Mouse (Mus musculus): ENCODE data around the gene Prkcd. TPM values are rescaled to one million over a fixed set of nuclear protein-coding genes. Genes with fewer than 3 reads are reported as not detected.
A peak's percentile ranks its signal among the peaks of the same experiment; 100 is the strongest.

Gene Prkcd
- polyA plus RNA-seq, 2 experiments = 46.1 to 105 TPM

- Histone ChIP-seq H3K9ac (ENCODE audit: low read depth, low read length, severe bottlenecking) (no peak overlapping the region), H3K27ac (replicated peaks; ENCODE audit: low read depth, low read length) (no peak overlapping the region), H3K27me3 (ENCODE audit: control insufficient read depth, insufficient read depth, low read length) (no peaks in the 10 kb centered on the region), H3K36me3 (ENCODE audit: control insufficient read depth, insufficient read depth, low read length) (peaks cover 4% of the 10 kb centered on the region; the same call in 1 of the 2 replicates), H3K4me3 (replicated peaks; ENCODE audit: low read length) (no peak overlapping the region), H3K4me1 (ENCODE audit: control insufficient read depth, insufficient read depth, low read length) (peaks cover 33% of the 10 kb centered on the region), H3K4me2 (replicated peaks; ENCODE audit: low read depth, low read length, severe bottlenecking) (no peak overlapping the region), H3K9me3 (ENCODE audit: control insufficient read depth, low read length) (no peaks in the 10 kb centered on the region)
- 77% methylated on average over 11 of the region's 11 CpGs for WGBS
- ATAC-seq (ENCODE audit: low FRiP score, low read depth) = no peak
- no peak for TF ChIP-seq POLR2A (IDR thresholded peaks at IDR 0.05; ENCODE audit: borderline replicate concordance, extremely low read depth, insufficient read depth, insufficient read length)
- DNase-seq (ENCODE audit: low spot score) = no peak
These were observed 35.9 kb downstream of the Prkcd start for GRCm38 (mm10) chr14:30590041-30590645.

DNA sequence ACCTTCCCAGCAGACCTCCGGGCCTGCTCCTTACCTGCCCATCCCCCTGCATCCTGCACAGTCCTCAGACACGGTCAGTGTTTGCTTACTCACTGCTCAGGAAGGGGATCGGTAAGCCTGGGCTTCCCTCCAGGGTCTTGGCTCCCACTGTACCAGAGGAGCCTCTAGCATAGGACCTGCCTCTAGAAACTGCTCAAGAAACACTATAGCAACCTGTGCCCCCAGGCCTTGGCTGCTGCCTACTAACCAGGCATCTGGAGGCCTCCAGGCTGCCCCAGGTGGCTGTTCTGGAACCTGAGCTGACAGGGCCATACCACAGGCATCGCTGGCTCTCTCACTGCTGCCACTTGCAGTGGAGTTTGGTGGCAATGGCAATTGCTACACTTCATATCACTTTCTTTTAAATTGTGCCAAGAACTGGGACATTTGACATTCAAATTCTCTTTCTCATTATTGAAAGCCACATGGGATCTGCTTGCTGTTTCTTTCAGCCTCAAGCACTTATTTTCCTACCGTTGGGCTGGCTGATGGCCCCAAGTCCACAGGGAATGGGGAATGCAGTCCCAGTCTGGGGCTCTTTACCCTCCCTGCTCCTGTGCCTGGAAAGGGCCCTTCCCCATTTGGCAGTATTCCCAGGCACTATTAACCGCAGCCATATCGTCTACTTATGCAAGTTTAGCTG, 39.1 kb downstream of the Prkcd start:
- 31% methylated on average over 7 of the region's 7 CpGs for WGBS
- peak; percentile 64 for DNase-seq (ENCODE audit: low spot score)
- TF ChIP-seq POLR2A (IDR thresholded peaks at IDR 0.05; ENCODE audit: borderline replicate concordance, extremely low read depth, insufficient read depth, insufficient read length) = no peak
- Histone ChIP-seq H3K36me3 (ENCODE audit: control insufficient read depth, insufficient read depth, low read length) (no peaks in the 10 kb centered on the region), H3K4me2 (replicated peaks; ENCODE audit: low read depth, low read length, severe bottlenecking) (no peak overlapping the region), H3K4me1 (ENCODE audit: control insufficient read depth, insufficient read depth, low read length) (peaks cover 22% of the 10 kb centered on the region), H3K9ac (ENCODE audit: low read depth, low read length, severe bottlenecking) (0 out of 2 replicates have a peak overlapping the region, but pooled peaks have one; percentile 28), H3K4me3 (replicated peaks; ENCODE audit: low read length) (no peak overlapping the region), H3K27ac (replicated peaks; ENCODE audit: low read depth, low read length) (no peak overlapping the region; the same call in 1 of the 2 replicates), H3K27me3 (ENCODE audit: control insufficient read depth, insufficient read depth, low read length) (no peaks in the 10 kb centered on the region), H3K9me3 (ENCODE audit: control insufficient read depth, low read length) (no peaks in the 10 kb centered on the region)
- peak; percentile 27; the same call in 1 of the 2 replicates for ATAC-seq (ENCODE audit: low FRiP score, low read depth)

DNA sequence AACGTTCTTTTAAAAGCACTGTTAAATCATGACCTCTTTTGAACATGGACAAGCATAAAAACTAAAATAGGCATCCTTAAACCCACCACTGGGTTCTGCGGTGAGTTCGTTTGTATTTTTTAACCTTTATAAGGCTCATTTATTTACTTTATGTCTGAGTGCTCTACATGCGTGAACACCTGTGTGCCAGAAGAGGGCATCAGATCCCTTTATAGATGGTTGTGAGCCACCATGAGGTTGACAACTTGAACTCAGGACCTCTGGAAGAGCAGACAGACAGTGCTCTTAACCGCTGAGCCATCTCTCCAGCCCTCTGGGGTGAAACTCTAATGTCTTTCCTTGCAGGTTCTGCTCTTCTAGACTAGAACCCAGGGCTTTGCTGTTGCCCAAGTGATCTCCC, 40.7 kb downstream of the Prkcd start:
- no peak for ATAC-seq (ENCODE audit: low FRiP score, low read depth)
- no peak for DNase-seq (ENCODE audit: low spot score)
- TF ChIP-seq POLR2A (IDR thresholded peaks at IDR 0.05; ENCODE audit: borderline replicate concordance, extremely low read depth, insufficient read depth, insufficient read length) = no peak
- no peaks in the 10 kb centered on the region for H3K27me3 ChIP-seq (ENCODE audit: control insufficient read depth, insufficient read depth, low read length)
- 80% methylated on average over 5 of the region's 5 CpGs for WGBS
- no peaks in the 10 kb centered on the region for H3K9me3 ChIP-seq (ENCODE audit: control insufficient read depth, low read length)
- H3K4me3 ChIP-seq (replicated peaks; ENCODE audit: low read length) = no peak overlapping the region
- no peak overlapping the region for H3K9ac ChIP-seq (ENCODE audit: low read depth, low read length, severe bottlenecking)
- H3K27ac ChIP-seq (replicated peaks; ENCODE audit: low read depth, low read length) = no peak overlapping the region
- peaks cover 22% of the 10 kb centered on the region for H3K4me1 ChIP-seq (ENCODE audit: control insufficient read depth, insufficient read depth, low read length)
- H3K4me2 ChIP-seq (replicated peaks; ENCODE audit: low read depth, low read length, severe bottlenecking) = no peak overlapping the region
- H3K36me3 ChIP-seq (ENCODE audit: control insufficient read depth, insufficient read depth, low read length) = no peaks in the 10 kb centered on the region

- WGBS = 52% methylated on average over 19 of the region's 19 CpGs
- H3K4me2 ChIP-seq (replicated peaks; ENCODE audit: low read depth, low read length, severe bottlenecking) = no peak overlapping the region
- H3K27me3 ChIP-seq (ENCODE audit: control insufficient read depth, insufficient read depth, low read length) = no peaks in the 10 kb centered on the region
- H3K4me3 ChIP-seq (replicated peaks; ENCODE audit: low read length) = no peak overlapping the region
- H3K9me3 ChIP-seq (ENCODE audit: control insufficient read depth, low read length) = no peaks in the 10 kb centered on the region
- H3K27ac ChIP-seq (replicated peaks; ENCODE audit: low read depth, low read length) = no peak overlapping the region
- H3K4me1 ChIP-seq (ENCODE audit: control insufficient read depth, insufficient read depth, low read length) = peaks cover 22% of the 10 kb centered on the region
- ATAC-seq (ENCODE audit: low FRiP score, low read depth) = peak; percentile 39; the same call in 1 of the 2 replicates
- H3K36me3 ChIP-seq (ENCODE audit: control insufficient read depth, insufficient read depth, low read length) = no peaks in the 10 kb centered on the region
- TF ChIP-seq POLR2A (IDR thresholded peaks at IDR 0.05; ENCODE audit: borderline replicate concordance, extremely low read depth, insufficient read depth, insufficient read length) = no peak
- 0 out of 2 replicates have a peak overlapping the region, but pooled peaks have one; percentile 2 for H3K9ac ChIP-seq (ENCODE audit: low read depth, low read length, severe bottlenecking)
- DNase-seq (ENCODE audit: low spot score) = no peak
These were observed 41.3 kb downstream of the Prkcd start for GRCm38 (mm10) chr14:30584497-30585251.

- DNase-seq (ENCODE audit: low spot score) (no peak), ATAC-seq (ENCODE audit: low FRiP score, low read depth) (no peak)
- no peaks in the 10 kb centered on the region for H3K27me3 ChIP-seq (ENCODE audit: control insufficient read depth, insufficient read depth, low read length)
- no peak overlapping the region for H3K27ac ChIP-seq (replicated peaks; ENCODE audit: low read depth, low read length)
- 0 out of 2 replicates have a peak overlapping the region, but pooled peaks have one; percentile 2 for H3K9ac ChIP-seq (ENCODE audit: low read depth, low read length, severe bottlenecking)
- H3K9me3 ChIP-seq (ENCODE audit: control insufficient read depth, low read length) = no peaks in the 10 kb centered on the region
- no peak overlapping the region for H3K4me3 ChIP-seq (replicated peaks; ENCODE audit: low read length)
- H3K36me3 ChIP-seq (ENCODE audit: control insufficient read depth, insufficient read depth, low read length) = no peaks in the 10 kb centered on the region
- TF ChIP-seq POLR2A (IDR thresholded peaks at IDR 0.05; ENCODE audit: borderline replicate concordance, extremely low read depth, insufficient read depth, insufficient read length) = no peak
- no peak overlapping the region for H3K4me2 ChIP-seq (replicated peaks; ENCODE audit: low read depth, low read length, severe bottlenecking)
- peaks cover 22% of the 10 kb centered on the region for H3K4me1 ChIP-seq (ENCODE audit: control insufficient read depth, insufficient read depth, low read length)
- WGBS = 55% methylated on average over 2 of the region's 2 CpGs
These were observed 41.9 kb downstream of the Prkcd start for GRCm38 (mm10) chr14:30584077-30584476.

Data from limb, embryonic 14.5 days (tissue).